Mouse (Mus musculus): ENCODE data around the gene Mthfd1l. TPM values are rescaled to one million over a fixed set of nuclear protein-coding genes. Genes with fewer than 3 reads are reported as not detected.

The Mthfd1l gene
- polyA plus RNA-seq, 1 experiment, result 15.5 TPM

DNA sequence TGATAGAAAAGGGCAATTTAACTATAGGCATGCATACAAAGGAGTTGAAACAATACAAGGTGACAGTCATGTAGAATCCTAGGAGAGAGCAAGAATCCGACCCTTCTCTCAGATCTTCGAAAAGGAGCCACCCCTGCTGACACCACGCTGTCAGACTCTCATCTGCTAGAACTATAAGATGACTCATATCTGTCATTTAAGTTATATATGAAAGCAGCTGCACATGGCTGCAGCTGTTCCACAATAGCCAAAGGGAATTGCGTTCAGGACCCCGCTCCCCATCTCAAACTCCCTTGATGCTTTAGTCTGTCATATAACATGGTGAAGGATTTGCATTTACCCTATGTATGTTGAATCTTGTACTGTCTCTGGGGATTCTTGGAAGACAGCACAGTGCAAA is 201.3 kb downstream of the Mthfd1l start:
- Histone ChIP-seq H3K4me3 (replicated peaks; ENCODE audit: control insufficient read depth, low read depth, low read length) (no peak overlapping the region), H3K4me1 (ENCODE audit: control insufficient read depth, insufficient read depth, low read length) (no peaks in the 10 kb centered on the region), H3K27ac (ENCODE audit: control insufficient read depth, insufficient read depth, low read depth, low read length, poor library complexity) (no peak overlapping the region)
- 83% methylated on average over 5 of the region's 5 CpGs for WGBS
- TF ChIP-seq CTCF (IDR thresholded peaks at IDR 0.05; ENCODE audit: control insufficient read depth, insufficient read depth, low read length) (no peak), POLR2A (IDR thresholded peaks at IDR 0.05; ENCODE audit: borderline replicate concordance, control insufficient read depth, low read depth, low read length) (no peak)

DNA sequence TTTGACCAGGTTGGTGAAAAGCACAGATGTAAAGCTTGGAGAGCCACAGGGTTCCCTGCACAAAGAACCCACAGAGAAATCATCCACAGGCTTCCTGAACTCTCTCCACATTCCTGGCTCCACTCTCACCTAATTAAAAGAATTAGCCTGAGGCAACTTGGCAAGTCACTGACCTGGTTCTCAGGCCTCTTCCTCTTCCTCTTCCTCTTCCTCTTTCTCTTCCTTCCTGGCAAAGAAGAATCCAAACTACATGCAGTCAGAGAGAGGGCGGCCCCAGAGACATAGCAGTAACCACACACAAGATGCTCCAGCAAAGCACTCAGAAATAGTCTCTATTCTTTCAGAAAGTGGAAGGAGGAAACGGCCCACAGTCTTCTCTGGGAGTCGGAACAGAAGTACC is 201.8 kb downstream of the Mthfd1l start:
- 50% methylated on average over 3 of the region's 3 CpGs for WGBS
- Histone ChIP-seq H3K4me3 (replicated peaks; ENCODE audit: control insufficient read depth, low read depth, low read length) (no peak overlapping the region), H3K4me1 (ENCODE audit: control insufficient read depth, insufficient read depth, low read length) (no peaks in the 10 kb centered on the region), H3K27ac (ENCODE audit: control insufficient read depth, insufficient read depth, low read depth, low read length, poor library complexity) (no peak overlapping the region)
- no peak for TF ChIP-seq POLR2A (IDR thresholded peaks at IDR 0.05; ENCODE audit: borderline replicate concordance, control insufficient read depth, low read depth, low read length)
- TF ChIP-seq CTCF (IDR thresholded peaks at IDR 0.05; ENCODE audit: control insufficient read depth, insufficient read depth, low read length), result no peak

- Histone ChIP-seq H3K4me3 (replicated peaks; ENCODE audit: control insufficient read depth, low read depth, low read length) (no peak overlapping the region), H3K4me1 (ENCODE audit: control insufficient read depth, insufficient read depth, low read length) (no peaks in the 10 kb centered on the region; the same call in 1 of the 2 replicates), H3K27ac (ENCODE audit: control insufficient read depth, insufficient read depth, low read depth, low read length, poor library complexity) (no peak overlapping the region)
- 82% methylated on average over 4 of the region's 4 CpGs for WGBS
- TF ChIP-seq CTCF (IDR thresholded peaks at IDR 0.05; ENCODE audit: control insufficient read depth, insufficient read depth, low read length) (no peak), POLR2A (IDR thresholded peaks at IDR 0.05; ENCODE audit: borderline replicate concordance, control insufficient read depth, low read depth, low read length) (no peak)
Observed at GRCm38 (mm10) chr10:4177285-4177684, 204.4 kb downstream of the Mthfd1l start.

- TF ChIP-seq POLR2A (IDR thresholded peaks at IDR 0.05; ENCODE audit: borderline replicate concordance, control insufficient read depth, low read depth, low read length) (no peak), CTCF (IDR thresholded peaks at IDR 0.05; ENCODE audit: control insufficient read depth, insufficient read depth, low read length) (no peak)
- Histone ChIP-seq H3K27ac (ENCODE audit: control insufficient read depth, insufficient read depth, low read depth, low read length, poor library complexity) (no peak overlapping the region), H3K4me1 (ENCODE audit: control insufficient read depth, insufficient read depth, low read length) (peaks cover 1% of the 10 kb centered on the region; the same call in 1 of the 2 replicates), H3K4me3 (replicated peaks; ENCODE audit: control insufficient read depth, low read depth, low read length) (no peak overlapping the region)
- 78% methylated on average over 7 of the region's 7 CpGs for WGBS
Observed at GRCm38 (mm10) chr10:4179049-4179790, 206.3 kb downstream of the Mthfd1l start.

GRCm38 (mm10) chr10:4181953-4182352 is 209.0 kb downstream of the Mthfd1l start:
- H3K4me1 ChIP-seq (ENCODE audit: control insufficient read depth, insufficient read depth, low read length), result peaks cover 1% of the 10 kb centered on the region; the same call in 1 of the 2 replicates
- no peak overlapping the region for H3K27ac ChIP-seq (ENCODE audit: control insufficient read depth, insufficient read depth, low read depth, low read length, poor library complexity)
- no peak overlapping the region for H3K4me3 ChIP-seq (replicated peaks; ENCODE audit: control insufficient read depth, low read depth, low read length)
- TF ChIP-seq CTCF (IDR thresholded peaks at IDR 0.05; ENCODE audit: control insufficient read depth, insufficient read depth, low read length) (no peak), POLR2A (IDR thresholded peaks at IDR 0.05; ENCODE audit: borderline replicate concordance, control insufficient read depth, low read depth, low read length) (no peak)
- 28% methylated on average over 1 of the region's 1 CpGs for WGBS

GRCm38 (mm10) chr10:4182406-4182805 is 209.5 kb downstream of the Mthfd1l start:
- TF ChIP-seq POLR2A (IDR thresholded peaks at IDR 0.05; ENCODE audit: borderline replicate concordance, control insufficient read depth, low read depth, low read length) (no peak), CTCF (IDR thresholded peaks at IDR 0.05; ENCODE audit: control insufficient read depth, insufficient read depth, low read length) (no peak)
- H3K4me1 ChIP-seq (ENCODE audit: control insufficient read depth, insufficient read depth, low read length), result peaks cover 1% of the 10 kb centered on the region; the same call in 1 of the 2 replicates
- H3K4me3 ChIP-seq (replicated peaks; ENCODE audit: control insufficient read depth, low read depth, low read length), result no peak overlapping the region
- 26% methylated on average over 2 of the region's 2 CpGs for WGBS
- H3K27ac ChIP-seq (ENCODE audit: control insufficient read depth, insufficient read depth, low read depth, low read length, poor library complexity), result no peak overlapping the region

- TF ChIP-seq CTCF (IDR thresholded peaks at IDR 0.05; ENCODE audit: control insufficient read depth, insufficient read depth, low read length), result no peak
- no peak for TF ChIP-seq POLR2A (IDR thresholded peaks at IDR 0.05; ENCODE audit: borderline replicate concordance, control insufficient read depth, low read depth, low read length)
- no peaks in the 10 kb centered on the region; the same call in 1 of the 2 replicates for H3K4me1 ChIP-seq (ENCODE audit: control insufficient read depth, insufficient read depth, low read length)
- H3K27ac ChIP-seq (ENCODE audit: control insufficient read depth, insufficient read depth, low read depth, low read length, poor library complexity), result no peak overlapping the region
- no peak overlapping the region for H3K4me3 ChIP-seq (replicated peaks; ENCODE audit: control insufficient read depth, low read depth, low read length)
- 86% methylated on average over 18 of the region's 18 CpGs for WGBS
Observed at GRCm38 (mm10) chr10:4188614-4189402, 215.9 kb downstream of the Mthfd1l start.

GRCm38 (mm10) chr10:4189422-4189821 is 216.5 kb downstream of the Mthfd1l start:
- H3K27ac ChIP-seq (ENCODE audit: control insufficient read depth, insufficient read depth, low read depth, low read length, poor library complexity), result no peak overlapping the region
- TF ChIP-seq CTCF (IDR thresholded peaks at IDR 0.05; ENCODE audit: control insufficient read depth, insufficient read depth, low read length) (no peak), POLR2A (IDR thresholded peaks at IDR 0.05; ENCODE audit: borderline replicate concordance, control insufficient read depth, low read depth, low read length) (no peak)
- no peak overlapping the region for H3K4me3 ChIP-seq (replicated peaks; ENCODE audit: control insufficient read depth, low read depth, low read length)
- H3K4me1 ChIP-seq (ENCODE audit: control insufficient read depth, insufficient read depth, low read length), result no peaks in the 10 kb centered on the region; the same call in 1 of the 2 replicates
- 78% methylated on average over 6 of the region's 6 CpGs for WGBS
